Mouse (Mus musculus) erythroblast, embryonic 14.5 days (primary cell): ENCODE data around the gene Nsun5.

Experiments used
- GATA1 ChIP-seq: IDR thresholded peaks from 2 replicates; pipeline ENCODE4 v1.6.1; 2012; ENCODE audit warnings: low read length, inconsistent platforms, mixed read lengths
- TAL1 ChIP-seq: IDR thresholded peaks from 3 replicates; pipeline ENCODE4 v1.6.1; 2012; ENCODE audit warnings: low read length, inconsistent platforms, mixed read lengths

- TF ChIP-seq GATA1 = no peak
- no peak for TF ChIP-seq TAL1
Observed at GRCm38 (mm10) chr5:135367841-135368240, 1.9 kb upstream of the Nsun5 start.
